Mouse (Mus musculus): ENCODE data around the gene Hmx3. TPM values are rescaled to one million over a fixed set of nuclear protein-coding genes. Genes with fewer than 3 reads are reported as not detected.

The Hmx3 gene
- polyA plus RNA-seq, 1 experiment = not detected

Other genes with a start within 250 kb of the Hmx3 start
- not detected in 2 replicates for gene Cuzd1, start 220.6 kb upstream of the Hmx3 start, polyA plus RNA-seq (2012; ENCODE audit: insufficient read depth, insufficient read length, missing spikeins)
- not detected in 2 replicates for gene Fam24b, start 213.4 kb upstream of the Hmx3 start, polyA plus RNA-seq (2012; ENCODE audit: insufficient read depth, insufficient read length, missing spikeins)
- not detected in 2 replicates for gene Fam24a, start 209.0 kb upstream of the Hmx3 start, polyA plus RNA-seq (2012; ENCODE audit: insufficient read depth, insufficient read length, missing spikeins)
- gene 2310057M21Rik, start 180.1 kb upstream of the Hmx3 start, polyA plus RNA-seq (2012; ENCODE audit: insufficient read depth, insufficient read length, missing spikeins) = 7.6 and 11.7 TPM in 2 replicates
- 58.6 and 109 TPM in 2 replicates for gene Pstk, start 171.7 kb upstream of the Hmx3 start, polyA plus RNA-seq (2012; ENCODE audit: insufficient read depth, insufficient read length, missing spikeins)
- gene Ikzf5, start 132.3 kb upstream of the Hmx3 start, polyA plus RNA-seq (2012; ENCODE audit: insufficient read depth, insufficient read length, missing spikeins) = 12.8 and 16.4 TPM in 2 replicates
- gene Acadsb, start 132.3 kb upstream of the Hmx3 start, polyA plus RNA-seq (2012; ENCODE audit: insufficient read depth, insufficient read length, missing spikeins) = 240 and 287 TPM in 2 replicates
- gene Hmx2, start 5.9 kb downstream of the Hmx3 start, polyA plus RNA-seq (2012; ENCODE audit: insufficient read depth, insufficient read length, missing spikeins) = not detected in 2 replicates
- gene Bub3, start 17.4 kb downstream of the Hmx3 start, polyA plus RNA-seq (2012; ENCODE audit: insufficient read depth, insufficient read length, missing spikeins) = 28.4 and 36.7 TPM in 2 replicates

Data from brown adipose tissue, adult 24 weeks (tissue).